Mouse (Mus musculus) urinary bladder, postnatal 0 days (tissue): Measurements from ENCODE around the gene Pnldc1. TPM values are rescaled to one million over a fixed set of nuclear protein-coding genes. Genes with fewer than 3 reads are reported as not detected.

Experiments used
- microRNA-seq: library from miRNA; unstranded; fragments of <30 nt; microRNA quantifications from one replicate; pipeline ENCODE4, GENCODE M21; 2016
- polyA plus RNA-seq: library from polyadenylated mRNA; unstranded; fragments of >200 nt; fragmentation: Nextera tagmentation; extraction: Ambion mirVana; gene quantifications from 2 replicates; pipeline ENCODE4 v1.2.1, GENCODE M21; 2015

The Pnldc1 gene
- 0.30 and 0.39 TPM in 2 replicates for polyA plus RNA-seq

GRCm38 (mm10) chr17:12909361-12910280 lies at the start of gene Pnldc1:
Pnldc1 (minus strand) TSS chr17:12910230.

GRCm38 (mm10) chr17:12940151-12940805 lies 30.2 kb upstream of the Pnldc1 start, which contains the start of gene Acat3:
Acat3 (minus strand) TSS chr17:12940600.

GRCm38 (mm10) chr17:12915881-12916583 lies 6.0 kb upstream of the Pnldc1 start, which contains the start of gene Mrpl18:
Mrpl18 (minus strand) TSS chr17:12916345.

DNA sequence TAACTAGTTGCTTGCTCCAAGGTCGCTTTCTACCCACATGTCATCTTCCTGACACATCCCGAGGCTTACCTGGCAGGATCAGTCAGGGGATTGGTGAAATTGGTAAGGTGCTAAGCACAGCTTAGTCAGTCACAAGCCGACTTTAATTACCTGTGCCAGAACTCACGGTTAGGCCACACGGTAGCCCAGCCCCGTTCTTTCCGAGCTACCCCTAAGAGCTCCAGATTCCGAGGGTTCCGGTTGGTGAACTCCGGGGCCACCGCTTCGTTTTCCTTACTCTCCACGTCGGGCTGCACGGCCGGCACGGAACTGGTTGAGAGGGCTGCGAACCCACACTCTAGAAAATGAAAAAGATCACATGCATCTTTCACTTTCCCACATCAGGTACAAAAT lies 5.5 kb upstream of the Pnldc1 start, which contains the start of gene Tcp1:
TSS of gene Tcp1 (plus strand) at position 214 of the 393 bp plus-strand sequence.

GRCm38 (mm10) chr17:12875734-12876133 lies 34.3 kb downstream of the Pnldc1 start, which contains the start of gene Mrgprh:
Mrgprh (plus strand) TSS chr17:12876034.

DNA sequence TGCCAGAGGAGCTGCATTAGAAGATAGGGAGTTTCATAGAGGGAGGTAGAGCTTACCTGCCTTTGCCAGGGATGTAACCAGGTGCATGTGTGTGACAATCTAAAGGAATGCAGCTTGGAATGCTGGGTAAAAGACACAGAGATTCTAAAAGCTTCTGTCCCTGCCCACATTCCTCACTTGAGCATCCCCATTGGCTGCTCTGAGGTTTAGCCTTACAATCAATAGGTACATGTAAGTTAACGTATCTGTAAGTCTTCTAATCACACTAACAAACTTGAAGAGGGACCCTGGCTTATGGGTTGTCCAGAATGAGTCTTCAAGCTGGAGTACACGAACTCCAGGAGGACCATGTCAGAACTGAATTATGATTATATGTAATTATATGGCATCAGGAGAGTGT lies 42.0 kb downstream of the Pnldc1 start, which contains the start of gene Mas1:
TSS of gene Mas1 (minus strand) at position 101 of the 400 bp plus-strand sequence.

Small RNA genes lying within 50 kb of the gene (microRNA-seq; reads per million reads assigned to microRNA genes)
- gene Gm24085, result not detected

Other genes starting within 250 kb of the Pnldc1 start
- gene Slc22a1, start 234.4 kb downstream of the Pnldc1 start, polyA plus RNA-seq, result 13.4 and 13.6 TPM in 2 replicates
- gene Igf2r, start 140.6 kb downstream of the Pnldc1 start, polyA plus RNA-seq, result 43.1 and 44.3 TPM in 2 replicates
- gene Mas1, start 42.1 kb downstream of the Pnldc1 start, polyA plus RNA-seq, result 0.19 and 0.34 TPM in 2 replicates
- gene Mrgprh, start 34.2 kb downstream of the Pnldc1 start, polyA plus RNA-seq, result not detected in 2 replicates
- gene Tcp1, start 5.5 kb upstream of the Pnldc1 start, polyA plus RNA-seq, result 297 and 403 TPM in 2 replicates
- 82.7 and 91.4 TPM in 2 replicates for gene Mrpl18, start 6.1 kb upstream of the Pnldc1 start, polyA plus RNA-seq
- gene Acat3, start 30.4 kb upstream of the Pnldc1 start, polyA plus RNA-seq, result 0.59 and 0.75 TPM in 2 replicates
- gene Acat2, start 50.5 kb upstream of the Pnldc1 start, polyA plus RNA-seq, result 42.9 and 91.4 TPM in 2 replicates
- 72.9 and 79.5 TPM in 2 replicates for gene Wtap, start 83.9 kb upstream of the Pnldc1 start, polyA plus RNA-seq
- gene Sod2, start 96.6 kb upstream of the Pnldc1 start, polyA plus RNA-seq, result 182 and 196 TPM in 2 replicates
- gene Gpr31b, start 142.1 kb upstream of the Pnldc1 start, polyA plus RNA-seq, result 0.10 TPM in 1 of 2 replicates, not detected in the other
- gene Tcp10b, start 150.9 kb upstream of the Pnldc1 start, polyA plus RNA-seq, result 0.13 TPM in 1 of 2 replicates, not detected in the other
- gene Unc93a, start 221.6 kb upstream of the Pnldc1 start, polyA plus RNA-seq, result 0.07 TPM in 1 of 2 replicates, not detected in the other